Mouse (Mus musculus): Measurements from ENCODE around the gene Bcl2l12. TPM values are rescaled to one million over a fixed set of nuclear protein-coding genes. Genes with fewer than 3 reads are reported as not detected.

The Bcl2l12 gene
- polyA plus RNA-seq, 1 experiment from 2014 or later, result 42.1 TPM

GRCm38 (mm10) chr7:44958208-44958607, 40.3 kb downstream of the Bcl2l12 start:
- Histone ChIP-seq H3K9me3 (replicated peaks) (no peaks in the 10 kb centered on the region), H3K4me1 (replicated peaks) (no peaks in the 10 kb centered on the region), H3K27me3 (replicated peaks) (no peaks in the 10 kb centered on the region), H3K4me2 (no peak overlapping the region), H3K36me3 (peaks cover 27% of the 10 kb centered on the region), H3K4me3 (no peak overlapping the region), H3K27ac (ENCODE audit: poor library complexity, severe bottlenecking) (no peak overlapping the region), H3K9ac (no peak overlapping the region)
- WGBS, result 52% methylated on average over 7 of the region's 7 CpGs
- no peak for ATAC-seq (ENCODE audit: insufficient number of reproducible peaks, low FRiP score)

GRCm38 (mm10) chr7:44957183-44957835, 41.2 kb downstream of the Bcl2l12 start:
- no peak overlapping the region for H3K4me2 ChIP-seq
- H3K4me3 ChIP-seq, result no peak overlapping the region
- H3K9ac ChIP-seq, result no peak overlapping the region
- H3K36me3 ChIP-seq, result peaks cover 19% of the 10 kb centered on the region
- WGBS, result 69% methylated on average over 20 of the region's 20 CpGs
- no peaks in the 10 kb centered on the region for H3K9me3 ChIP-seq (replicated peaks)
- H3K27ac ChIP-seq (ENCODE audit: poor library complexity, severe bottlenecking), result no peak overlapping the region
- peaks cover 8% of the 10 kb centered on the region for H3K4me1 ChIP-seq (replicated peaks)
- H3K27me3 ChIP-seq (replicated peaks), result no peaks in the 10 kb centered on the region
- no peak for ATAC-seq (ENCODE audit: insufficient number of reproducible peaks, low FRiP score)

- 61% methylated on average over 6 of the region's 6 CpGs for WGBS
Observed at GRCm38 (mm10) chr7:44956266-44956665, 42.2 kb downstream of the Bcl2l12 start.

GRCm38 (mm10) chr7:44955628-44956027, 42.9 kb downstream of the Bcl2l12 start:
- 54% methylated on average over 5 of the region's 5 CpGs for WGBS
- Histone ChIP-seq H3K27me3 (replicated peaks) (peaks cover 15% of the 10 kb centered on the region), H3K9ac (no peak overlapping the region), H3K4me2 (no peak overlapping the region), H3K9me3 (replicated peaks) (no peaks in the 10 kb centered on the region), H3K4me1 (replicated peaks) (peaks cover 16% of the 10 kb centered on the region), H3K36me3 (peaks cover 3% of the 10 kb centered on the region), H3K27ac (ENCODE audit: poor library complexity, severe bottlenecking) (no peak overlapping the region), H3K4me3 (no peak overlapping the region)
- ATAC-seq (ENCODE audit: insufficient number of reproducible peaks, low FRiP score), result no peak

More at GRCm38 (mm10) chr7:44956266-44956665, 42.2 kb downstream of the Bcl2l12 start:
- Histone ChIP-seq H3K4me1 (replicated peaks) (peaks cover 16% of the 10 kb centered on the region), H3K4me3 (no peak overlapping the region), H3K4me2 (no peak overlapping the region), H3K27ac (ENCODE audit: poor library complexity, severe bottlenecking) (no peak overlapping the region), H3K9ac (no peak overlapping the region), H3K9me3 (replicated peaks) (no peaks in the 10 kb centered on the region), H3K27me3 (replicated peaks) (peaks cover 9% of the 10 kb centered on the region), H3K36me3 (peaks cover 10% of the 10 kb centered on the region)
- ATAC-seq (ENCODE audit: insufficient number of reproducible peaks, low FRiP score), result no peak

- Histone ChIP-seq H3K27ac (ENCODE audit: poor library complexity, severe bottlenecking) (no peak overlapping the region), H3K4me3 (no peak overlapping the region), H3K9ac (no peak overlapping the region)
Observed at GRCm38 (mm10) chr7:44954091-44954885, 44.2 kb downstream of the Bcl2l12 start.

GRCm38 (mm10) chr7:44953561-44953960, 45.0 kb downstream of the Bcl2l12 start:
- Histone ChIP-seq H3K4me3 (no peak overlapping the region), H3K4me2 (no peak overlapping the region), H3K9me3 (replicated peaks) (no peaks in the 10 kb centered on the region), H3K27ac (ENCODE audit: poor library complexity, severe bottlenecking) (no peak overlapping the region), H3K4me1 (replicated peaks) (peaks cover 16% of the 10 kb centered on the region), H3K27me3 (replicated peaks) (peaks cover 32% of the 10 kb centered on the region), H3K9ac (no peak overlapping the region), H3K36me3 (no peaks in the 10 kb centered on the region)
- ATAC-seq (ENCODE audit: insufficient number of reproducible peaks, low FRiP score), result no peak
- WGBS, result 54% methylated on average over 14 of the region's 14 CpGs

More at GRCm38 (mm10) chr7:44954091-44954885, 44.2 kb downstream of the Bcl2l12 start:
- Histone ChIP-seq H3K4me2 (no peak overlapping the region), H3K27me3 (replicated peaks) (peaks cover 29% of the 10 kb centered on the region), H3K9me3 (replicated peaks) (no peaks in the 10 kb centered on the region), H3K36me3 (no peaks in the 10 kb centered on the region), H3K4me1 (replicated peaks) (peaks cover 16% of the 10 kb centered on the region)
- WGBS, result 82% methylated on average over 12 of the region's 12 CpGs
- no peak for ATAC-seq (ENCODE audit: insufficient number of reproducible peaks, low FRiP score)

GRCm38 (mm10) chr7:44952611-44953306, 45.8 kb downstream of the Bcl2l12 start:
- ATAC-seq (ENCODE audit: insufficient number of reproducible peaks, low FRiP score), result peak; percentile 89
- Histone ChIP-seq H3K36me3 (no peaks in the 10 kb centered on the region), H3K9me3 (replicated peaks) (no peaks in the 10 kb centered on the region), H3K9ac (peak overlapping the region; percentile 75), H3K27me3 (replicated peaks) (peaks cover 40% of the 10 kb centered on the region), H3K4me3 (peak overlapping the region; percentile 58), H3K27ac (ENCODE audit: poor library complexity, severe bottlenecking) (no peak overlapping the region), H3K4me1 (replicated peaks) (peaks cover 16% of the 10 kb centered on the region), H3K4me2 (peak overlapping the region; percentile 96)
- 6% methylated on average over 24 of the region's 24 CpGs for WGBS

- WGBS, result under 1% methylated on average over 10 of the region's 10 CpGs
Observed at GRCm38 (mm10) chr7:44951960-44952359, 46.6 kb downstream of the Bcl2l12 start.

GRCm38 (mm10) chr7:44949922-44950321, 48.6 kb downstream of the Bcl2l12 start:
- no peaks in the 10 kb centered on the region for H3K36me3 ChIP-seq
- no peaks in the 10 kb centered on the region for H3K9me3 ChIP-seq (replicated peaks)
- ATAC-seq (ENCODE audit: insufficient number of reproducible peaks, low FRiP score), result no peak
- WGBS, result 66% methylated on average over 6 of the region's 6 CpGs
- peaks cover 42% of the 10 kb centered on the region for H3K27me3 ChIP-seq (replicated peaks)
- H3K4me1 ChIP-seq (replicated peaks), result peaks cover 16% of the 10 kb centered on the region
- no peak overlapping the region for H3K9ac ChIP-seq
- no peak overlapping the region for H3K4me2 ChIP-seq
- H3K27ac ChIP-seq (ENCODE audit: poor library complexity, severe bottlenecking), result no peak overlapping the region
- H3K4me3 ChIP-seq, result no peak overlapping the region

More at GRCm38 (mm10) chr7:44951960-44952359, 46.6 kb downstream of the Bcl2l12 start:
- Histone ChIP-seq H3K9me3 (replicated peaks) (no peaks in the 10 kb centered on the region), H3K4me3 (peak overlapping the region; percentile 58), H3K4me2 (peak overlapping the region; percentile 96), H3K27me3 (replicated peaks) (peaks cover 42% of the 10 kb centered on the region), H3K4me1 (replicated peaks) (peaks cover 16% of the 10 kb centered on the region), H3K36me3 (no peaks in the 10 kb centered on the region), H3K27ac (ENCODE audit: poor library complexity, severe bottlenecking) (no peak overlapping the region), H3K9ac (peak overlapping the region; percentile 75)
- peak; percentile 64 for ATAC-seq (ENCODE audit: insufficient number of reproducible peaks, low FRiP score)

- ATAC-seq (ENCODE audit: insufficient number of reproducible peaks, low FRiP score), result no peak
- Histone ChIP-seq H3K36me3 (no peaks in the 10 kb centered on the region), H3K4me1 (replicated peaks) (no peaks in the 10 kb centered on the region), H3K27ac (ENCODE audit: poor library complexity, severe bottlenecking) (no peak within 1 kb of the TSS), H3K4me3 (no peak within 1 kb of the TSS), H3K4me2 (no peak within 1 kb of the TSS), H3K9ac (no peak within 1 kb of the TSS), H3K9me3 (replicated peaks) (0 out of 2 replicates have a peak, but pooled peaks cover 2% of the 10 kb centered on the region), H3K27me3 (replicated peaks) (peaks cover 3% of the 10 kb centered on the region)
- WGBS, result 76% methylated on average over 7 of the region's 7 CpGs
Observed at GRCm38 (mm10) chr7:44942904-44943303, 55.6 kb downstream of the Bcl2l12 start, which contains the start of gene Tsks. Gene Tsks, plus strand, starts transcription at chr7:44943204.
